Mouse (Mus musculus) kidney, adult 9 months (tissue): ENCODE measurements around the gene Aloxe3.
A peak's percentile ranks its signal among the peaks of the same experiment; 100 is the strongest.

Experiments used
- DNase-seq: peaks from one replicate; pipeline ENCODE4 v3.0.0; 2022

Aloxe3 gene

DNA sequence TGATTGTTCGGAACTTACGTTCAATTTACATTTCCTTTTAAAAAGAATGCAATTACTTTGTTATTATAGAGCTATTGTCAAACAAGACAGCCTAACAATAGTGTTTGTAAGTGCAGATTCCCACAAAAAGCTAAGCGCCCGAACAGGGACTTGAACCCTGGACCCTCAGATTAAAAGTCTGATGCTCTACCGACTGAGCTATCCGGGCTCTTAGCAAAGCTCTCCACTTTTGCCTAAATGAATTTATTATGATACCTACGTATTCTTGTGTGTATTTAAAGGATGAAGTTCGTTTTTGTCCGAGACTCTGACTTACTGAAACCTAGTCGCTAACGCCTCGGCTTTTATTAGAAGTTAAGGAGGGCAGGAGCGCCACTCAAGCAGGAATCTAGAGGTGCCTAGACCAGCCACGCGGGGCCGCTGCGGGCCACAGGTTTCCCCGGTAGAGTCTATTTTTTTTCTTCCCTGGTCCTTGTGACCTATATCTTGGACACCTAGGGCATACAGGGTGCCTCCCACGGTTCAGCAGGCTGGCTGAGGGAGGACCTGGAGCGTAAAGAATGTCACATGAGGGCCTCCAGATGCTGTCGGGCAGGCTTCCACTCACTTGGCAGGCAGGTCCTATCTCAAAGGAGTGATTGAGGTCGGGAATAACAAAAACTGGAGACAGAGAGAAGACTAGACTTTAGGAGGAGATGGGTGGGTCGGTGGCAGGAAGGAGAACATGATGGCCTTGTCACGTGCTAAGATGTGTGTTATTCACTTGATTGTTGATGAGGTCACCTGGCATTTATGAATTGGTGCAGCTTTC, 450 bp upstream of the Aloxe3 start:
- DNase-seq, result peak; percentile 94

DNA sequence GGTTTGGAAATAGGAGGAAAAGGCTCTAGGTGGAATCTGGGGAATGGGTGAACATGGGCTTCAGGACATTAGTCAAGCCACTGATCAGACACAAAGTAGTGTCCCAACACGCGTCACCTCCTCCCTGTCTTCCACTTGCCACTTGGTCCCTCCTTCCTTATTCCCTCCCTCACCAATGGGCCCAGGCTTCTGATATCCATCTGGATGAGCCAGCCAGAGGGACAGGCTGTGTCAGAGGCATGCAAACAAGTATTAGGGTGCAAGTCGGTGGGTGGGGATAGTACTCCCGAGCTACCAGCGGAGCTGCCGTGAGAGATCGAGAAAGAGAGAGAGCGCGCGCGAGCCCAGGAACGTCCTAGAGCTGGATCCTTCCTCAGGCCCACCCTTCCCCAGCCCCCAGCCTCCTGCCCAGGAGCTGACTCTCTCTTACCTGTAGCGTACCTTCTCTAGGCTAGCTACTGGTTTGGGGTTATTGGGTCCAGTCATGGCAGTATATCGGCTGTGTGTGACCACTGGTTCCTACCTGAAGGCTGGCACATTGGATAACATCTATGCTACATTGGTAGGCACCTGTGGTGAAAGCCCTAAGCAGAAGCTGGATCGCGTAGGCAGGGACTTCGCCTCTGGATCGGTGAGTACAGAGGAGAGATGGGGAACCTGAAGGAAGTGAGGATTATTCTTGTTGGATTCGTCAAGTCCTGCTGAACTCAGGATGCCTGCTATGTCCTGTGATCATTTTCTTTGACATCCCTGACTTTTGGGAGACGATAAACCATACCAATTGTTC, 416 bp downstream of the Aloxe3 start:
- DNase-seq, result no peak

DNA sequence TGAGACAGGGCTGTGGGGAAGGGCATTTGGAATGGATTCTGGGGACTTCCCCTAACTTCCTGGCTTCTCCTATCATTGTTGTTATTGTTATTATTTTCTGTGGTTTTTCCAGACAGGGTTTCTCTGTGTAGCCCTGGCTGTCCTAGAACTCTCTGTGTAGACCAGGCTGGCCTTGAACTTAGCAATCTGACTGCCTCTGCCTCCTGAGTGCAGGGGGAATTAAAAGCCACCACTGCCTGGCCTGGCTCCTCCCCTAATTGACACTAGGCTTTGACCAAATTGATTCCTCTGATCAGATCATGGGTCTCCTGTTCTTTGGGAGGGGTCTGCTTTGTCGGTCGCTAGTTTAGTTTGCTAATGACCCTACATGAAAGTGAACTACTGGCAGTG, 1.0 kb downstream of the Aloxe3 start:
- no peak for DNase-seq

DNA sequence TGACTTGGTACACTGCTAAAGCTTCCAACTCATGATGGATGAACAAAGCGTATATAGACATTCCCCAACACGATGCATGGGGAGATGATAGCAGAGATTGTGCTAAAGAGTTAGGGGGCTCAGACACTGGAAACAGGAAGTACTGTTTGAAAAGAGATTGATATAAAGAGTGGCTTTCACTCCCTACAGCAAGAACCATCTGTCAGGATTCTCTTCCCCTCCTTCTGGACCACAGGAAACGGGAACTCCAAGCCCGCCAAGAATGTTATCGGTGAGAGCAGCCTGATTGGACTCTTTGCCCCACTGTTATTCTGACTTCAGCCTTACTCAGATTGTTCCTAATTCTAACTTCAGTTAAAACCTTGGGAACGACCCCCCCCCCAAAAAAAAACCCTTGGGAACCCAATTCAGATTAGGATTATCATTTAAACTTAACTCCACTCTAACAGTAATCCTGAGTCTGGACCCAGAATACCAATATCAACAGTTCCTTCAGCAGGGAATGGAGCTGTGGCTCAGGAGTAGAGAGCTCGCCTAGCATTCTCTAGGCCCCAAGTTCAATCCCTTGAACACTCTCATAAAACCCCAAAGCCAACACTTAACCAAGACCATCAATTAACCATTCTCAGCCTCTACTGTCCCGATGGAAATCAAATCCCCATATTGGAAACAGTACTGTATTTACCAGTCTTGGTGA, 2.9 kb downstream of the Aloxe3 start:
- no peak for DNase-seq

DNA sequence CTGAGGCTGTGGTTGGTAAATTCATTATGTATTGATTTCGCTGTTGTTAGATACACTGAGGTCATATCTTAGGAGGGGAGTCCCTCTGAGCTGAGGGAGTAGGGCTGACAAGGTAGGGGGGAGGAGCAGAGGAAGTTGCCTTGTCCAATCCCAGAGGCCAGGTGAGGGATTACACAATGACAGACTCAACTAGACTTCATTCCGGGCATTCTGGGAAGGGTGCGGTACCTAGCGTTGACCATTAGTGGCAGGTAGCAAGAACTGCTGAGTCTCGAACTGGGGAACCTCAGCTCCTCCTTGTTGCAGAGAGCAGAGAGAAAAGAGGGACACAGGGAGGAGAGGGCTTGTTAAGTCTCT, 7.8 kb downstream of the Aloxe3 start:
- no peak for DNase-seq

DNA sequence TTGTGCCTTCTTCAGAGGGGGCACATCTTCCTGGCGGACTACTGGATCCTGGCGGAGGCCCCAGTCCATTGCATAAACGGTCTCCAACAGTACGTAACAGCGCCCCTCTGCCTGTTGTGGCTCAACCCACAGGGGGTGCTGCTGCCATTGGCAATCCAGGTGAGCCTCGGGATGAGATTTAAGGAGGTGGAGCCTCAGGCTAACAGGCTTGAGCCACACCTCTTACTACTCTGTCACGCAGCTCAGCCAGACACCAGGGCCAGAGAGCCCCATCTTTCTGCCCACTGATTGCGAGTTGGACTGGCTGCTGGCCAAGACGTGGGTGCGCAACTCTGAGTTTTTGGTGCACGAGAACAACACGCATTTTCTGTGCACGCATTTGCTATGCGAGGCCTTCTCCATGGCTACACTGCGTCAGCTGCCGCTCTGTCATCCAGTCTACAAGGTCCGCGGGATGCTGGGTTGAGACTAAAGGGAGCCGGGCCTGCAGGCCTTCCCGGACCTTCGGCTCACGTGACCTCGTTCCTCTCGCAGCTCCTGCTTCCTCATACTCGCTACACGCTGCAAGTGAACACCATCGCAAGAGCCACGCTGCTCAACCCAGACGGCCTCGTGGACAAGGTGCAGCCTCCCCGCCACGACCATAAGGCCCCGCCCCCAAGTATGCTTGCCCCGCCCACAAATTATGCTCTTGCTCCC, 8.4 kb downstream of the Aloxe3 start:
- peak; percentile 38 for DNase-seq

DNA sequence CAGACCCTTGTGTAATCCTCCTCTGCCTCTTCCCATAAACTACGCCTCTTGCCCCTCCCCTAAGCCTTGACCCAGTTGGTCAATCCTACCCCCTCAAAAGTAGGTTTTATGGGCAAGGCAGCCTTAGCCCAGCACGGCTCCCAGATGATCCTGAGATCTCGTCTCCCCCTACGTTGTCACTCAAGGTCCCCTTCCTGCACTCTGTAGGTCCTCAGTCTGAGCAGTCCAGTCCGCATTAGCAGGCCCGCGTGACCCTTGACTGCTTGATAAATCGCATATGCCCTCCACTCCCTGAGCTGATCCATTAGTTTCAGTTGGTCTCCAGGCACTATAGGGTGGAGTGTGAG, 8.9 kb downstream of the Aloxe3 start:
- DNase-seq, result no peak

DNA sequence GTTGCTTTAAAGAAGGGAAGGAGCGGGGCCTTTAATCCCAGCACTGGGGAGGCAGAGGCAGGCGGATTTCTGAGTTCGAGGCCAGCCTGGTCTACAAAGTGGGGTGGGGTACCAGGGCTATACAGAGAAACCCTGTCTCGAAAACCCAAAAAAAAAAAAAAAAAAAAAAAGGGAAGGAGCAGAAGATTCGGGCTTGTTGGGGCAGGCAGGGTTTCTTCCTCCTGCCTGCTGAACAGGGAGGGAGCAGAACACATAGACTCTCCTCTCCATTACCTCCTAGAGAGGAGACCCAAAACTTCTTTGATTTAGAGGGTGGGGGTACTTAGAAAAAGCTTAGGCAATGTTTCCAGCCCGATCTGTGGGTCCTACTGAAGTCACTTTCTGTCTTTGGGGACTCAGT, 9.7 kb downstream of the Aloxe3 start:
- no peak for DNase-seq

DNA sequence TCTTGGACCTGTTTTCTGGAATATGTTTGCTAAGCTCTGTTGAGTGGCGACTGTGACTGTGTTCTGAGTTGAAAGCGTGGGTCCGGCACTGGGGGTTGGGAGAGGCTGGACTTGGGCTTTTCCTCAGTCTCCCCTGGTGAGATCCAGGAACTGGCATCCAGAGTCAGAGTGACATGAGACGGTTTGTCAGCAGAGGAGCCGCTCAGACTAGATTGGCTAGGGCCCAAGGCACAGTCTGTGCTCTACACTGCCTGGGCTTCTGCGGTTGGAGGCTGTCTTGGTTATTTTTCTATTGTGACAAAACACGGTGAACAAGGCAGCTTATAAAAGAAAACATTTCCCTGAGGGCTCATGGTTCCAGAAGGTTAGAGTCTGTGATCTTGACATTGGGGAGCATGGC, 21.9 kb downstream of the Aloxe3 start:
- no peak for DNase-seq

DNA sequence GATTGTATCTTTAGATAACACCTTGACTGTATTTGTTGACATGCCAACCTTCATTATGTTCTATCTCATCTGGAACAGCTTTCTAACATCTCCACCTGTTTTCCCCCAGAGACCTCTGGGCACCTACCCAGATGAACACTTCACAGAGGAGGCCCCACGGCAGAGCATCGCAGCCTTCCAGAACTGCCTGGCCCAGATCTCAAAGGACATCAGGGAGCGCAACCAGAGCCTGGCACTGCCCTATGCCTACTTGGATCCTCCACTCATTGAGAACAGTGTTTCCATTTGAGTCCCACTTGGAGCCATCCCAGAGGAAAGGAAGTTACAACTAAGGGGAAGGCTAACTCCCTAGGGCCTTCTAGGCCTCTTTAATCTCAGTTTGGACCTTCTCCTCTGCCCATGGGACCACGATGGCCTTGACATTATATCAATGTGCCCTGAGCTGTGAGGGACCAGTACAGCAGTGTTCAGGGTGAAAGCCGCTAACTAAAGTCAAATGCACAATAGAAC, 22.8 kb downstream of the Aloxe3 start:
- no peak for DNase-seq

DNA sequence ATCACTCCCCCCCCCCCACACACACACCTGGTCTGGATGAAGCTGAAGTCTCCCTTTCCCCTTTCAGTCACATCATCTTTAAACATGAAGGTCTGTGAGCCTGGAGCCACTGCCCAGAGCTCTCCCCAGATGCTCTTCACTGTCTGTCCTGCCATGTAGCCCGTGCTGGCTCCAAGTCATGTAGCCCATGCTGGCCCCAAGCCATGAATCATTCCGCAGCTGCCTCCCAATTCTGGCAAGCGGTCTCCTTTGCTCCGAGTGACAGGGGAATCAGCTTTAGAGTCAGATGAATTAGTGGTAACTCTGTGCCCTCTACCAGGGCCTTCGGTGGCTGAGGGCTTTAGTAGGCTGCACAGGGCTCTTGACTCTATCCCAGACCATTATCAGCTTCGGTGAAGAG, 24.0 kb downstream of the Aloxe3 start:
- no peak for DNase-seq

DNA sequence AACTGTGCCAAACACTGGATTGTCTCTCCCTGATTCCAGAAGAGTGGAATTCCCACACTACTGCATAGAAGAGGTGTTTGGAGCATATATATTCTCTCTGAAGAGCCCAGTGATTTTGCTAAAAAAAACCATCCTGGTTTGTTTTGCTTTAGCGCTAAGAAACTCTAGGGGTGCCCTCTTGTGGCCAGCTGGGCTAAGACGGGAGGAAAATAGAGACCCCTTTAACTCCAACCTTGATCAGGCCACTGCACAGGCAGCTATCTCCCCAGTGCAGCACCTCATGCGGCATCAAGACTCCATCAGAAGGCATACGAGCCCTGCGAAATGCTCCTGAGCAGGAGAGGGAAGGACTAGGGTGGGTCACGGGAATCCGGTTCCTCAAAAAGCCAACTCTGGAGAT, 24.7 kb downstream of the Aloxe3 start:
- DNase-seq, result peak; percentile 67

DNA sequence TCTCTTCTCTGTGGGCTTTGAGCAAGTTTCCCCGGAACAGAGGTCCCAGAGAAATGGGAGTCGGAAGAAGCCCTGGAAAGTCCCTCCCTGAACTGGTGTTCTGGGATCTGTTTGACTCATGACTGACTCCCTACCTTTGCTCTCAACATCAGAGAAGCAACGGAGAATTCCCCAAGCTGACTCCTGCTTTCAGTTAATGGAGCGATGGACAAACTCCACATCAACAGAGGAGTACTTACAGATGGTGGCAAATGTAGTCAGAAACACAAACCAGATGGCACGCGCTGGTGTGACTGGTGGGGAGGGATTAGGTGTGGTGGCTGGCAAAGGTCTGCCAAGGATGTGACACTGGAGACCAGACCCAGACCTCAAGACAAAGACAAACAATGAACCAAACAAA, 25.3 kb downstream of the Aloxe3 start:
- no peak for DNase-seq

DNA sequence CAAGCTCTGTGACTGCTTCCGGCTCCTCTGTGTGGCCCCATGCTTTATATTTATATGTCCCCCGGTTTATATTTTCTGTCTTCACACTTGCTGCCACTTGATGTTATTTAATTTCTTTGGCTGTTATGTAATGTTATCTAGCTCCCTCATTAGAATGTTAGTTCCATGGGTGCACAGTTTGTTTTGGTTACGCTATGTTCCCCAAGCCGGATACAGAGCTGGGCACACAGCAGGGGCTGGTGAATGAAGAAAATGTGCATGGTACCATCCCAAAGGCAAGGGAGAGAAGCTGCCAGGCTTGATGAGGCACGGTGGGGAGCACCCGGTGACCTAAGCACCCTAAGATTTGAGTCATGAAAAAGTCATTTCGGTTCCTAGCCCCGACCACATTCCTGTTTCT, 28.1 kb downstream of the Aloxe3 start:
- no peak for DNase-seq

DNA sequence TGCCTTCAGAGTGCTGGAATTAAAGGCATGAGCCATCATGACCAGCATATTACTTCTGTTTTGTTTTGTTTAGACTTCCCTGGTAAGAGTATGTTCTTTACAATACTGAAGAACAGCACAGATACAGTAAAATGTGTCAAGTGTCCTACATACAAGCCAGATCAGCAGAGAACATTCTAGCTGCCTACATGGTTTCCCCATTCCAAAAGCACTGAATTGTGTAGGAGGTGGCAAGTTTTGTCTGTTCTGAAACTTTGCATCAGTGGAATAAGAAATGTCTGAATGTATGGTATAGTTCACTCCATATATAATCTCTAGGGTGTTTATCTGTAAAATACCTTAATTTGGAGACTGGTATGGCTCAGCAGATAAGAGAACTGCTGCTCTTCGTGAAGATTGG, 29.7 kb downstream of the Aloxe3 start:
- no peak for DNase-seq

DNA sequence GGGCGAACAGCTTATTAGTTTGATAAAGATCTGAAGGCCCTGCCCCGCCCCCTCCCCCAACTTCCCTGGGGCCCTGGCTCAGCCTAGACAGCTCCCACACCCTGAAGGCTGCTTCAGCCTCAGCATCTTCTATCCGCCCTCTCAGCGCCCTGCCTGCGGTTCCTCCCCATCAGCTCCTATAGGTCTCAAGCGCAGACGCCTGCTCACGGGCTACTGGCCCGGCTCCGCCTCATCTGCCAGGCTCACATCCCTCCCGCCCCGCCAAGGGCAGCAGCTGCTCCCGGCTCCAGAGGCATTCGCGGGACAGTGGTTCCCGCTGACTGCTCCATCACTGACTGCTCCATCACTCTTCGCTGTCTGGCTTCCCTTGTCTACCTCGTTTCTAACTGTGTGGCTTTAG, 31.1 kb downstream of the Aloxe3 start, which contains the start of gene Alox12b:
Gene Alox12b, plus strand, starts transcription at position 190 of the 400 bp plus-strand sequence.
- no peak for DNase-seq

DNA sequence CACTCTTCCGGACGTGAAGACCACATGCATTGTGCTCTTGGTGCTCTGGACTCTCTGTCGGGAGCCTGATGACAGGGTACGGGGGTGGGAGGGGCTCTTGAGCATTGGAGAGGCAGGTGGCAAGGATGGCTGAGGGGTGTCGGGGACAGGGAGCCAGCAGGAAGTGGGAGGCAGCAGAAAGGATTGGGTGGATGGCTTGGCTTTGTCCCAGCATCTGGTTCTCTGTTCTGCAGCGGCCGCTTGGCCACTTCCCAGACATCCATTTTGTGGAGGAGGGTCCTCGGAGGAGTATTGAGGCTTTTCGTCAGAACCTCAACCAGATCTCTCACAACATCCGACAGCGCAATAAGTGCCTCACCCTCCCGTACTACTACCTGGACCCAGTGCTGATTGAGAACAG, 43.6 kb downstream of the Aloxe3 start:
- no peak for DNase-seq

DNA sequence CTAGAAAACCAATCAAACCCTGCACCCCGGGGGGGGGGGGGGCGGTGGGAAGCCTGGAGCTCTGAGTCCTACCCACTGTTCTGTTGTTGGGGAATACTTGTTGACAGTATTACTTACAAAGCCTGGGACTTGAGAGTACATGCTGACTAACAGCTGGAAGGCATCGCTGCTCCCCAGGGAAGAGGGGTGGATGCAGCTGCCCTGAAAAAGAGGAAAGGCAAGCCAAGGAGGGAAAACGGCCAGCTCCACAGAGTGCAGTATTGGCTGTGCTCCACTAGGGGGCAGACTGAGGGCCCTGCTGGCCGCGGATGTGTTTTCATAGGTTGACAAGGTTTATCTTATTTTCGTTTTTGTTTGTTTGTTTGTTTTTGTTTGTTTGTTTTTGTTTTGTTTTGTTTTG, 45.9 kb downstream of the Aloxe3 start:
- DNase-seq, result peak; percentile 55

DNA sequence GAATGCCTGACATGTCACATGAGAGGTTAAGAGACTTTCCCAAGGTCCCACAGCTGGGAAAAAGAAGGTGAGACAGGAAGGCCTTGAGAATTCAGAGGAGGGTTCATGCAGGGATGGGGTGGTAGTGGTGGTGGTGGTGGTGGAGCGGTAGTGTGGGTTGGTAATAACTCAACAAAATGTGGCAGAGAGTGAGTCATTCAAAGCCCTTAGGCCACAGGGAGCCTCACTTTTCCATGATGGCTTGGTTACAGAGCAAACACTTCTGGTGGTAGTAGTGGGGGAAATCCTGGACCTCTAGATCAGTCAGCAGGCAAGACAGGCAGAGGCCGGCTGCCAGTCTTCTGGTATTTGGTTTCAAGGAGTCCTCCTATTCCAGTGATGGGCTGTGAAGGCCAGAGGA, 46.9 kb downstream of the Aloxe3 start:
- no peak for DNase-seq

DNA sequence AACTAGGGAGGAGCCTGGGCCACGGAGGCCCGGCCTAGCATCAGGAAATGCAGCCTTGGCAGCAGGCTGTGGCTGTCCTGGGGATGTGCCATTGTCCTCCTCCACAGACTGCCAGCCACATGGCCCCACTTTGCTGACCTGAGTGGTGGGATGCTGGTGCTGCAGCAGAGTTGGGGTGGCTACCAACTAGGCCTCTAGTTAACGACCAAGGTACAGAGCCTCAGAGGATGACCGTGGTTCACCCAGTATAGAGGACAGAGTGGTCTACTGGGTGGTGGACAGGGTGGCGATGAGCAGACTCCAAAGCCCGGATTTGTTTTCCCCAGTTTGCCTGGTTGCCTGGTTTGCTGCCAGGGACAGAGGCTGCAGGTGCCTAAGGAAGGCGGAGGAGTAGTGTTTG, 49.0 kb downstream of the Aloxe3 start:
- DNase-seq, result no peak

DNA sequence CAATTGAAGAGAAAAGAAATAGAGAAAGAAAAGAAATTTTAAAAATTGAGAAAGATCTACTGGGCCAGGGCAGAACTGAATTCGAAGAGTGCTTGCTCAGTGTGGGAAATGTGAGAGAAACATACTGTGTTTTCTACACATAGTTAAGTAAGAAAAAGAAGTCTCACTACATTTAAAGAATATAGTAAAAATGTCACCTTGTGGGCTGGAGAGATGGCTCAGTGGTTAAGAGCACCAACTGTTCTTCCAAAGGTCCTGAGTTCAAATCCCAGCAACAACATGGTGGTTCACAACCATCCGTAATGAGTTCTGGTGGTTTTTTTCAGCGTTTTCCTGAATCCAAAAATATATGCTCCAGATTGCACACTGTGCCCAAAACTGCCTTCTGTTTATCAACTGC, 52.8 kb downstream of the Aloxe3 start:
- DNase-seq, result no peak

DNA sequence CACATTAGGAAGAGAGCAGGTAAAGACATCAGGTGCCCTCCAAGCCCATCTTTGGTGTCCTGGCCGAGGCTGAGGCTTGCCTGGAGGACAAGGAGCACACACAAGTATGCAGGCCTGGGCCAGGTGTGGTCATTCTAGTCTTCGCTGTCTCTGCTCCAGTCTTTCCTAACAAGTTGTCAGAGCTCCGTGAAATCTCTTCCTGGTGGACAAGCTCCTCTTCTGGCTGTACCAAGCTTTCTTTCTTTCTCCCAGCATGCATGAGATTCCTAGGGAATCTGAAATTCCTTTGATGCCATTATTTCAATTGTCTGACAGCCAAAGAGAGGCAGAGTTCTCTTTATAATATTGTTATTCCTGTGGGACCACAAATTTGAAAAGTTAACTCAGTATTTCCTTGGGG, 53.8 kb downstream of the Aloxe3 start:
- DNase-seq, result no peak

DNA sequence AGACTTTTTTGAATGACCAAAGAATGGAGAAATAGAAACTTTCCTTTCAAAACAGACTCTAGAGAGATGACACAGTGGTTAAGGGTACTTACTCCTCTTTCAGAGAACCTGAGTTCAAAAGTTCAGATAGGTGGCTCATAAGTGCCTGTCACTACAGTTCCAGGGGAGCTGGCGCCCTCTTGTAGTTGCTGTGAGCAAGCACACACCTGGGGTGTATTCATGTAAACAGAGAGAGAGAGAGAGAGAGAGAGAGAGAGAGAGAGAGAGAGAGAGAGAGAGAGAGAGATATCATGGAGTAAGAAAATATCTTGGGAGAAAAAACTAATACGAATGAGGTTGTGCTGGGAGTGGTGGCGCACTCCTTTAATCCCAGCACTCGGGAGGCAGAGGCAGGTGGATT, 54.4 kb downstream of the Aloxe3 start:
- DNase-seq, result no peak
